Mouse (Mus musculus): Measurements from ENCODE around the gene Cfl1.

Cfl1 gene

DNA sequence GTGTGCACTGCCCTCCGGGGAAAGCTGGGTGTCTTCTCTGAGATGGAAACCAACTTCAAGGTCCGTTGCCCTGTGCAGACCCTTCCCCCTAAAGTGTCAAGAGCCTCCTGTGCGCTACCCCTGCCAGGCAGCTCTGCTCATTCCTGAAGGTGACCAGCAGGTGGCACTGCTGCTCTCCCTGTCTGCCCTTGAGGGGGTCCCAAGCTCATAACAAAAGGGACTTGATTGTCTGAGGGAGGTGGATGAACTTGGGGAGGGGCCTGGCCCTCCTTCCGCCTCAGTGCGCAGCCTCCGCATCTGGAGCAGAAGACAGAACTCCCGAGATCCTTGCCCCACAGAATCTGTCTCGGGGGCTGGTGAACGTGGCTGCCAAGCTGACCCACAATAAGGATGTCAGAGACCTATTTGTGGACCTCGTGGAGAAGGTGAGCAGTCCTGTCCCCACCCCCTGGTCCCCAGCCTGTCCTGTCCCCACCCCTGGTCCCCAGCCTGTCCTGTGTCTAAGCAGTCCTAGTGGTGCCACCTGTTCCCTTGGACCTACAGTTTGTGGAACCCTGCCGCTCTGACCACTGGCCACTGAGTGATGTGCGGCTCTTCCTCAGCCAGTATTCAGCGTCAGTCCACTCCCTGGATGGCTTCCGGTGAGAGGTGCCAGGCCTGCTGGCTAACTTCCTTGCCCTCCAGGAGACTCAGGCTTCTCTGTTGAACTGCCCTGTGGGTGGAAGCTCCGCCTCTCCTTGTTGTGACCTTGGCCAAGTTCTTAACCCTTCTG lies 26.3 kb upstream of the Cfl1 start:
- in situ Hi-C loops (cut with MboI; ENCODE audit: low sequenced_read_pairs): no loop called here

DNA sequence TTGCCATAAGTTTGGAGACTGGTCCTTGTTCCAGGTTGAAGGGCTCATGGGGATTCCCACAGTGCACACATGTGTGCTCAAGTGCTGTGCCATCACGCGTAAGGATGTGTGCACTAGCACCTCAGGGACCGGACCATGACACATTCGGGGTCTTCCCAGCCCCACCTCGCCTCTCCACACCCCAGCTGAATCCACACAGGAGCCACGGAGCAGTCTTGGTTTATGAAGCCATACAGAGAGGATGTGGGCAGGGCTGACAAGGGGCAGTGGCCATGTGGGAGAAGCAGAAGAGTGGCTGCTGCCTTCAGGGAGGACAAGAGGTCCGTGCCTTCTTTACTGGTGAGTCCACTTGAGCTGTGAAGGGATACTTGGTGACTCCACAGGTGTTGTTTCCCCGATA lies 25.2 kb upstream of the Cfl1 start:
- in situ Hi-C loops (cut with MboI; ENCODE audit: low sequenced_read_pairs): no loop called here

DNA sequence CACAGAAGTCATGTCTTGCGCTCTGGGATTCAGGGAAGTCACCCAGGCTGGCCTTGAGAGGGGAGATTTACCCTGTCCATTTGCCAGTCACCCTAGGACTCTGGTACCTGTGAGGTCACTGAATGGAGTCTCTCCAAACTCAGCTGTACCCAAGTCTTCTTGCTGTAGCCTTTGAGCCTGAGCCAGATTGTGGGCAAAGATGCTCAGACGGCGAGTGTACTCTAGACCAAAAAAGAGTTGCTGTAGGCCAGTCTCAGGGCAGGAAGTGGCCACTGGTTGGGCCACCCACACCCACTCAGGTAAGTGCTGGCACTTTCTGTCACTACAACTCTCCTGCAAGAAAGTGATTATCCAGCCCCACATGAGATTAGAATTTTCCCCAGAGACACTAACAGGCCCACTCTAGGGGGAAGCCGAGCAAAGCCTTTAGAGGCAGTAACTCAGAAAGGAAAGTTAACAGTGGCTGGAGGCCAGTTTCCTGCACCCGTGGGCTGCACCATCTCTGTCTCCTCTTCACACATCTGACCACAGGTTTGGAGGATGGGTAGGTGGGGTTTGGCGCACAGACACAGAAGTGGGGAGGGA lies 23.2 kb upstream of the Cfl1 start:
- in situ Hi-C loops (cut with MboI; ENCODE audit: low sequenced_read_pairs): no loop called here

DNA sequence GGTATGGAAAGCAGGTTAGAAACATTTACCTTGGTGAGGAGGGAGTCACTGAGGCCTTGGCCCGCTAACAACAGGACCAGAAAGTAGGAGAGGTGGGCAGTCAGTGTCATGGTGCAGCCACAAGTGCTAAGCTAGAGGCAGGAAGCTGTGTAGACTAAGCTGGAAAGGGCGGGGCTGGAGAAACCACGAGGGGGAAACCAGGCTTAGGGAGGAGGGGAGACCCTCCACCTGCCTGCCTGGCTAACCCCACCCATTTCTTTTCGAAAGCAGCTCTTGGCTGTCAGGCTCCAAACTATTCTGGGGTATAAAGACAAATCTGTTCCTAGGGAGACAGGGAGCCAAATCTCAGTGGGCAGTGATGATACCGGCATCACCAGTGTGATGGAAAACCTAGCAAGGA lies 21.9 kb upstream of the Cfl1 start, which contains the start of gene Ctsw:
Ctsw (minus strand) TSS at position 134 of the 400 bp plus-strand sequence.
- in situ Hi-C loops (cut with MboI; ENCODE audit: low sequenced_read_pairs): no loop called here

- in situ Hi-C loops (cut with MboI; ENCODE audit: low sequenced_read_pairs): no loop called here
These were observed 18.4 kb upstream of the Cfl1 start for GRCm38 (mm10) chr19:5471846-5472245.

DNA sequence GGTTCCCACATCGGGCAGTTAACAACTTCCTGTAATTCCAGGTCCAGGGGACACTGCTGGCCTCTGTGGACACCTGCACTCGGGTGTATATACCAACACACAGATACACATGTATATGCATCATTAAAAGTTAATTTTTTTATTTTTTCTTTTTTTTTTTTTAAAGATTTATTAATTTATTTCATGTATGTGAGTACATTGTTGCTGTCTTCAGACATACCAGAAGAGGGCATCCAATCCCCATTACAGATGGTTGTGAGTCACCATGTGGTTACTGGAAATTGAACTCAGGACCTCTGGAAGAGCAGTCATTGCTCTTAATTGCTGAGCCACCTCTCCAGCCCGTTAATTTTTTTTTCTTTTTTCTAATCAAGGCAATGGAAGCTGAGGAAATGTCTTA lies 17.4 kb upstream of the Cfl1 start:
- in situ Hi-C loops (cut with MboI; ENCODE audit: low sequenced_read_pairs): no loop called here

- in situ Hi-C loops (cut with MboI; ENCODE audit: low sequenced_read_pairs): no loop called here
These were observed 16.5 kb upstream of the Cfl1 start, which contains the start of gene Efemp2 for GRCm38 (mm10) chr19:5473720-5474119. Gene Efemp2 (plus strand): TSS chr19:5473954.

DNA sequence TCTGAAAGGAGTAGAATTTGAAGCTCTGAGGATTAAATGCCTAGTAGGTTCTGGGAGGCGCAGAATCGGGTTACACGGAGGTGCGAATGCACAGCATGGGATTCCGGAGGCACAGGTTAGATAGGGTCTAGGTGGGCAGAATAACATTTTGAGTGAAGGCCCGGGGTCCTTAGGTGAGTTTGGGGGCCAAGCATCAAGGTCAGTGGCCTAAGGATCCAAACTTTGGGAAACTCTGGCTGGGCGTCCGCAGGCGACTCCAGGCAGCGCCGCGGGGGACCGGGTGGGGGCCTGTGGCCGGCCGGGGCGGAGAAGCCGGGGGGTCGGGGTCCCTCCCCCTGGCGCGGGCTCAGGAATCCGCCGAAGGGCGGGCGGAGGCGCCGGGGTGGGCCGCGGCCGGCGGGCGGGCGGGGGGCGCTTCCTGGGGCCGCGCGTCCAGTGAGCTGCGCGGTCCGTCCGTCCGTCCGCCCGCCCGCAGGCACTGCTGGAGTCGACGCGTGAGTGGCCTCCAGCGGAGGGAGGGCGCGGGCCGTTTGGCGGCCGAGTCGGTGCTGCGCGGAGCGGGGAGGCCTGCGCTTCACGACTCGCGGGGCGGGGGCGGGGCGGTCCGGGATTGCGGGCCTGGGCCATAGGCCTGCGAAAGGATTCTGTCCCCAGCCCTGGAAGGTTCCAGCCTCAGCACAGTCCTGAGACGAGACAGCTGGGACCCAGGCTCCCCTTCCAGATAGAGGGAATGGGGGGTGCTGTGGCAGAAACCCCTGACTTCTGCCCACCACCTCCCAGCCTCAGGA lies 15.8 kb upstream of the Cfl1 start:
- in situ Hi-C loops (cut with MboI; ENCODE audit: low sequenced_read_pairs): no loop called here

DNA sequence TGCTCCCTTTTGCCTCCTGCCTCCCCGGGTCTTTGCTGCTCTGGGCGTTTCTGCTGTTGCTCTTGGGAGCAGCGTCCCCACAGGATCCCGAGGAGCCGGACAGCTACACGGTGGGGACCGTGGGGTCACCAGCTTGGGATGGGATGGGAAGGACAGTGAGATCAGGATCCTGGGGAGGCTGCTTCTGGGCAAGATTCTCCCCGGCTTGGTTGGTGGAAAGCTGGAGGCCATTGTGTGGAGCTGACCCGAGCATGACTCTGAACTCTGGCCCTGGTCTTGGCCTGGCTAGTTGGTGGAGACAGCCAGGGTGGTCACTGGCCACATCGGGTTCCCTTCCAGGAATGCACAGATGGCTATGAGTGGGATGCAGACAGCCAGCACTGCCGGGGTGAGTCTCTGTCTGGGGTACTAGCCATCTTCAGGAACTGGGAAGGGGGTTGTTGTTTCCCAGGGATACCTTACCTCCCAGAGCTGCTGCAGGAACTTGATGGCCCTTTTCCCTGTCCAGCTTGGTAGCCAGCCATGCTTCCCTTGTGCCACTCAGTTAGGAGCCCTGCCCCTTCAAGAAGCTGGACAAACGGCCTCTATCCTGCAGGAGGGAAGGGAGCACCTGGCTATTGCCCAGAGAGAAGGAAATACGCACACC lies 15.1 kb upstream of the Cfl1 start:
- in situ Hi-C loops (cut with MboI; ENCODE audit: low sequenced_read_pairs): no loop called here

- in situ Hi-C loops (cut with MboI; ENCODE audit: low sequenced_read_pairs): no loop called here
These were observed 13.1 kb upstream of the Cfl1 start for GRCm38 (mm10) chr19:5477004-5477667.

DNA sequence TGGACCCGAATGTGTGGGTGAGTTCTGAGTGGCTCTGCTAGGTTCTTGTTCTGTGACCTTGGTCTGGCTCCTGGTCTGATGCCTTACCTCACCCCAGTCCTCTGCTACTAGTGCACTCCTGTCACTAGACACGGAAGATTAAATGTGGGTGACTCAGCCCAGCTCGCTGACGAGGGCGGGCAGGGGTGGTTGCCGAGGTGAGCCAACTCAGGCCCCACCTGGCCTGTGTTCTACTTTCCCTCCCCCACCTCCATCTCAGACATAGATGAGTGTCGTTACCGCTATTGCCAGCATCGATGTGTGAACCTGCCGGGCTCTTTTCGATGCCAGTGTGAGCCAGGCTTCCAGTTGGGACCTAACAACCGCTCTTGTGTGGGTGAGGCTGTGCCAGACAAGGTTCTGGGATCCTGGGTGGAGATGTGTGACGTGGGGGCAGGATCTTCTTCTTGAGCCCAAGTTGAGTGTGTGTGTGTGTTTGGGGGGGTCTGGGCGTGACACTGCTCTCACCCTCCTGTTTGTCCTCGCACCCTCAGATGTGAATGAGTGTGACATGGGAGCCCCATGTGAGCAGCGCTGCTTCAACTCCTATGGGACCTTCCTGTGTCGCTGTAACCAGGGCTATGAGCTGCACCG lies 12.5 kb upstream of the Cfl1 start:
- in situ Hi-C loops (cut with MboI; ENCODE audit: low sequenced_read_pairs): no loop called here

- in situ Hi-C loops (cut with MboI; ENCODE audit: low sequenced_read_pairs): no loop called here
These were observed 10.2 kb upstream of the Cfl1 start for GRCm38 (mm10) chr19:5480016-5480415.

- in situ Hi-C loops (cut with MboI; ENCODE audit: low sequenced_read_pairs): no loop called here
These were observed 8.9 kb upstream of the Cfl1 start for GRCm38 (mm10) chr19:5481398-5481797.

- in situ Hi-C loops (cut with MboI; ENCODE audit: low sequenced_read_pairs): no loop called here
These were observed 6.6 kb upstream of the Cfl1 start for GRCm38 (mm10) chr19:5483386-5484359.

GRCm38 (mm10) chr19:5484496-5484895 lies 5.8 kb upstream of the Cfl1 start:
- in situ Hi-C loops (cut with MboI; ENCODE audit: low sequenced_read_pairs): no loop called here

DNA sequence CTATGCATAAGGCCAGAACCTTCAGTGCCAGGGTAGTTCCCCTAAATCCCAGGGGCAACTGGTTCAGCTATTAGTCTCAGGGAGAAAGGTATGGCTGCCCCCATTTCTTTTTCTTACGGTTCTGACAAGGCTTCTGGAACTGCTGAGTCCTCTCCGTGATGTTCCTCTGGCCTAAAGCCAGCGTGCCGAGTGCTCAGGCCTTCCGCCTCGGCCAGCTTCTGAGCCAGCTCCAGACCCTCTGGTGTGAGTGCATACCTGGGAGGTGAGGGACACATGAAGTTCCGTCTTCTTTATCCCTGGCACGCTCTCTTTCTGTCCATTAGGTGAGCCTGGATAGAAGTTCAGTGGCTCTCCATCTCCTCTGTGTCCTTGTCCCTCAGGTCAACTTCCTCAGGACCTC lies 4.9 kb upstream of the Cfl1 start:
- in situ Hi-C loops (cut with MboI; ENCODE audit: low sequenced_read_pairs): no loop called here

DNA sequence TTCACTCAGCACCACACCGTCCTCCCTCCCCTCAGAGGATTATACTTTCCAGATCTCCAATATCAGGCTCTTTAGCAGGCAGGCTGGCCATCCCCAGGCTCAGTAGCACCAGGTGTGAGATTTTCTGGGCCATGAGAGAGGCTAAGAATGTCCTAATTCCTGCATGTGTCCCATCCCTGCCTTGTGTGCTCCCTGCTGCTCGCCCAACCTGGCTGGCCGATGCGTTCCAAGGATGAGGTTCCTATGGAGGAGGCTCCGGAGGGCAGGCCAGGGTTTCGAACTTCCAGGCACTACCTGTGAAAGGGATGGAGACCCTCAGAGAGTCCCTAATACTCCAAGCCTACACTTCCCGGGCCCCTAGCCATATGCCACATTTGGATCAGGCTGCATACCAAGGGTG lies 4.4 kb upstream of the Cfl1 start:
- in situ Hi-C loops (cut with MboI; ENCODE audit: low sequenced_read_pairs): no loop called here

GRCm38 (mm10) chr19:5486286-5486685 lies 4.0 kb upstream of the Cfl1 start:
- in situ Hi-C loops (cut with MboI; ENCODE audit: low sequenced_read_pairs): no loop called here

GRCm38 (mm10) chr19:5486771-5487170 lies 3.5 kb upstream of the Cfl1 start:
- in situ Hi-C loops (cut with MboI; ENCODE audit: low sequenced_read_pairs): no loop called here

All from CH12F3 (cell line).